Mouse (Mus musculus) liver, postnatal 0 days (tissue): ENCODE results near the gene Krt34. TPM values are rescaled to one million over a fixed set of nuclear protein-coding genes. Genes with fewer than 3 reads are reported as not detected.

Experiments used
- ATAC-seq: fragments of 200-750 bp; cut with Nextera tagmentation; 2 replicates; pipeline ENCODE4 v1.8.0; 2017; ENCODE audit warnings: mild to moderate bottlenecking, moderate library complexity
- DNase-seq: peaks from one replicate; pipeline ENCODE4 v3.0.0-alpha.2; 2016
- H3K27ac ChIP-seq: fragments of 300-500 bp; sonication (generic); 2 replicates; pipeline ENCODE4 v1.5.1; 2014; ENCODE audit warnings: antibody characterized with exemption, moderate library complexity, mild to moderate bottlenecking, low read depth
- H3K27me3 ChIP-seq: fragments of 300-500 bp; sonication (generic); 2 replicates; pipeline ENCODE4 v1.6.1; 2014; ENCODE audit warnings: low read length, control low read depth, mixed read lengths; ENCODE audit not compliant: insufficient read depth
- H3K36me3 ChIP-seq: fragments of 300-500 bp; sonication (generic); replicated peaks from 2 replicates; pipeline ENCODE4 v1.6.1; 2014; ENCODE audit warnings: mild to moderate bottlenecking, control low read depth, low read length, moderate library complexity, mixed read lengths; ENCODE audit not compliant: insufficient read depth
- H3K4me1 ChIP-seq: fragments of 300-500 bp; sonication (generic); 2 replicates; pipeline ENCODE4 v1.6.1; 2014; ENCODE audit warnings: antibody characterized with exemption, mild to moderate bottlenecking, control low read depth; ENCODE audit not compliant: insufficient read depth
- H3K4me2 ChIP-seq: fragments of 300-500 bp; sonication (generic); 2 replicates; pipeline ENCODE4 v1.6.1; 2014; ENCODE audit warnings: low read depth, mild to moderate bottlenecking, low read length, moderate library complexity, mixed read lengths
- H3K4me3 ChIP-seq: fragments of 300-500 bp; sonication (generic); 2 replicates; pipeline ENCODE4 v1.5.1; 2014; ENCODE audit warnings: low read depth, low read length
- H3K9ac ChIP-seq: fragments of 300-500 bp; sonication (generic); replicated peaks from 2 replicates; pipeline ENCODE4 v1.6.1; 2014; ENCODE audit warnings: mild to moderate bottlenecking, moderate library complexity
- H3K9me3 ChIP-seq: fragments of 300-500 bp; sonication (generic); 2 replicates; pipeline ENCODE4 v1.6.1; 2016; ENCODE audit warnings: mild to moderate bottlenecking, control low read depth, low read length, mixed read lengths
- CTCF ChIP-seq: sonication (generic); IDR thresholded peaks from 2 replicates; pipeline ENCODE4 v1.5.1; 2016; ENCODE audit warnings: antibody characterized with exemption, low read depth
- EP300 ChIP-seq: IDR thresholded peaks from 2 replicates; pipeline ENCODE4 v1.6.1; 2016; ENCODE audit warnings: antibody characterized with exemption, low read depth, mild to moderate bottlenecking
- WGBS: fragments of 180-500 bp; shearing (Covaris S2); extraction: QIAGEN DNeasy Blood & Tissue Kit; methylation state at CpG from one replicate; pipeline ENCODE4 v1.1.7; 2014; ENCODE audit not compliant: insufficient replicate concordance; 5-methylcytosine and 5-hydroxymethylcytosine counted together
- polyA plus RNA-seq: library from polyadenylated mRNA; unstranded; fragments of >200 nt; fragmentation: Nextera tagmentation; extraction: Ambion mirVana; gene quantifications from 2 replicates; pipeline ENCODE4 v1.2.1, GENCODE M21; 2015

The Krt34 gene
- polyA plus RNA-seq, 1 experiment from 2014 or later, result not detected

DNA sequence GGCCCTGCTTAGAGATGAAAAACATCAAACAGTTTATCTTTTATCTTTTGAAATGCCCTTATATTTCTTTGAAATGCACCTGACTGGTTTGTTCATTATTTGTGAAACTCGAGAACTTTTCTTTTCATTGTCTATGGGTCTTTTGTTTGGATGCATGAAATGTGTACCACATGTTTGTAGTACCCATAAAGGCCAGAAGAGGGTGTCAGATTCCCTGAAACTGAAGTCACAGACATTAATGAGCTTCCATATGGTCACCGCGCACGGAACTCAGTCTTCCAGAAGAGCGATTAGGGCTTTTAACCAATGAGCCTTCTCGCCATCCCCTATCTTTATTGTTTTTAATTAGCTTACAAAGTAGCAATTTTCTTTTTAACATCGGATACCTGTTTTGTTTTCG is 17.5 kb upstream of the Krt34 start:
- H3K9ac ChIP-seq, result no peak overlapping the region
- H3K4me3 ChIP-seq, result no peak overlapping the region
- no peak overlapping the region for H3K27ac ChIP-seq
- H3K4me2 ChIP-seq, result no peak overlapping the region
- no peaks in the 10 kb centered on the region for H3K4me1 ChIP-seq
- TF ChIP-seq EP300 (no peak), CTCF (0 out of 2 replicates have a peak, but pooled peaks have one; percentile 8)
- ATAC-seq, result no peak
- DNase-seq, result no peak
- no peaks in the 10 kb centered on the region for H3K9me3 ChIP-seq
- WGBS, result 71% methylated on average over 8 of the region's 8 CpGs
- H3K27me3 ChIP-seq, result no peaks in the 10 kb centered on the region
- no peaks in the 10 kb centered on the region for H3K36me3 ChIP-seq

GRCm38 (mm10) chr11:100055686-100056655 is 14.6 kb upstream of the Krt34 start:
- H3K27ac ChIP-seq, result no peak overlapping the region
- H3K36me3 ChIP-seq, result no peaks in the 10 kb centered on the region
- no peak overlapping the region for H3K9ac ChIP-seq
- H3K4me2 ChIP-seq, result no peak overlapping the region
- no peaks in the 10 kb centered on the region for H3K27me3 ChIP-seq
- no peak overlapping the region for H3K4me3 ChIP-seq
- no peaks in the 10 kb centered on the region for H3K9me3 ChIP-seq
- no peaks in the 10 kb centered on the region for H3K4me1 ChIP-seq
- TF ChIP-seq CTCF, result no peak
- no peak for TF ChIP-seq EP300
- DNase-seq (no peak), ATAC-seq (no peak)
- WGBS, result 48% methylated on average over 9 of the region's 9 CpGs

DNA sequence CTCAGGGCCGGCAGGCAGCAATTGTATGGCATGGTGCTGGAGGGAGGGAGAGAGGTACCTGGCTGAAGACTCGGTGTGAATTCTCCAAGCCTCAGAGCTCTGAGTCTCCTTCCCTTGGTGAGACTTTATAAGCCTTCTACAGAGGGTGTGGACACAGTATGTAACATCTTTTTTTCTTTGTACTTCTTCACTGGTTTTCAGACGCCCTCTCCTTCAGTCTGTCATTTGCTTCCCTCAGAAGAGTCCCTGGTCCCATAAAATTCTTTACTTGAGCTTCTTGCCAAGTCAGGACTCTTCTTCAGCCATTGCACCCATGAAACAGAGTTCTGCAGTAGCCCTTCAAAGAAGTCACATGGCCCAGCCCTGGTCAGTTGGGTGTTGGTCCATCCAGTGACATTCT is 9.1 kb upstream of the Krt34 start, which contains the start of gene Krt31:
Gene Krt31 (minus strand): TSS at position 101 of the 400 bp plus-strand sequence.
- Histone ChIP-seq H3K27ac (no peak within 1 kb of the TSS), H3K4me3 (no peak within 1 kb of the TSS), H3K36me3 (no peaks in the 10 kb centered on the region), H3K4me2 (no peak within 1 kb of the TSS), H3K4me1 (no peaks in the 10 kb centered on the region), H3K9me3 (no peaks in the 10 kb centered on the region), H3K27me3 (no peaks in the 10 kb centered on the region), H3K9ac (no peak within 1 kb of the TSS)
- no peak for TF ChIP-seq EP300
- TF ChIP-seq CTCF, result no peak
- ATAC-seq (no peak), DNase-seq (no peak)
- 64% methylated on average over 3 of the region's 3 CpGs for WGBS

DNA sequence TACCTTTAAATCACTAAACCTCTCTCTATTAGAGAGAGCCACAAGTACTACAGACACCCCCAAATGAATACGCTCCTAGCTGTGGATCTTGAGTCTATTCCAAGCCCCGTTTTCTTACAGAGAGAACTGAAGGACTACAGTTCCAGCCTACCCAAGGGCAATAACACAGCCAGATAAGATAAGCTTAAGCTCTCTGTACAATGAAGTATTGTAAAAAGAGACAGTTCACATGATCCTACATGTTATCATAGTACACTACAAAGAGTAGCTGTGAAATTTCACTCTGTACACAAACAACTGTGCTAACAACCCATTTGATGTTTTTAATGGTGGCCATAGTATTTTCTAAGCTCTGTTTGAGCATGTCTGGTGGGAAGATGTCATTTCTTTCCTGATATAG is 5.8 kb upstream of the Krt34 start:
- Histone ChIP-seq H3K27ac (no peak overlapping the region), H3K27me3 (no peaks in the 10 kb centered on the region), H3K9ac (no peak overlapping the region), H3K4me2 (no peak overlapping the region), H3K9me3 (no peaks in the 10 kb centered on the region), H3K4me1 (no peaks in the 10 kb centered on the region), H3K36me3 (no peaks in the 10 kb centered on the region), H3K4me3 (no peak overlapping the region)
- 71% methylated on average over 2 of the region's 2 CpGs for WGBS
- DNase-seq (no peak), ATAC-seq (no peak)
- TF ChIP-seq EP300 (no peak), CTCF (no peak)

GRCm38 (mm10) chr11:100046303-100046866 is 5.0 kb upstream of the Krt34 start:
- Histone ChIP-seq H3K36me3 (no peaks in the 10 kb centered on the region), H3K27ac (no peak overlapping the region), H3K9ac (no peak overlapping the region), H3K4me3 (no peak overlapping the region), H3K4me2 (no peak overlapping the region), H3K9me3 (no peaks in the 10 kb centered on the region), H3K27me3 (no peaks in the 10 kb centered on the region), H3K4me1 (no peaks in the 10 kb centered on the region)
- DNase-seq (no peak), ATAC-seq (no peak)
- no peak for TF ChIP-seq EP300
- TF ChIP-seq CTCF, result no peak
- WGBS, result 74% methylated on average over 6 of the region's 6 CpGs

- Histone ChIP-seq H3K9me3 (no peaks in the 10 kb centered on the region), H3K36me3 (no peaks in the 10 kb centered on the region), H3K27me3 (no peaks in the 10 kb centered on the region), H3K4me1 (no peaks in the 10 kb centered on the region), H3K9ac (no peak within 1 kb of the TSS), H3K4me3 (no peak within 1 kb of the TSS), H3K27ac (no peak within 1 kb of the TSS), H3K4me2 (no peak within 1 kb of the TSS)
- ATAC-seq (no peak), DNase-seq (no peak)
- TF ChIP-seq EP300 (no peak), CTCF (no peak)
- WGBS, result 80% methylated on average over 6 of the region's 6 CpGs
Observed at GRCm38 (mm10) chr11:100029768-100030167, 11.6 kb downstream of the Krt34 start, which contains the start of gene Krt33b. Gene Krt33b, minus strand, starts transcription at chr11:100029868.
